Mouse (Mus musculus): ENCODE measurements around the gene Pold1. TPM values are rescaled to one million over a fixed set of nuclear protein-coding genes. Genes with fewer than 3 reads are reported as not detected.
A peak's percentile ranks its signal among the peaks of the same experiment; 100 is the strongest.

Pold1 gene
- total RNA-seq (2017): 16.1 to 42.8 TPM (median 23.8 TPM) in 3 replicates

- peak; percentile 89 for ATAC-seq (replicated peaks; ENCODE audit: insufficient number of reproducible peaks, low FRiP score, low TSS enrichment, poor library complexity, severe bottlenecking)
These were observed at the start of gene Pold1 for GRCm38 (mm10) chr7:44548497-44549087. Pold1 (minus strand) TSS chr7:44548849.

- no peak for ATAC-seq (replicated peaks; ENCODE audit: insufficient number of reproducible peaks, low FRiP score, low TSS enrichment, poor library complexity, severe bottlenecking)
These were observed 49.7 kb upstream of the Pold1 start for GRCm38 (mm10) chr7:44598336-44598735.

- no peak for ATAC-seq (replicated peaks; ENCODE audit: insufficient number of reproducible peaks, low FRiP score, low TSS enrichment, poor library complexity, severe bottlenecking)
These were observed 49.0 kb upstream of the Pold1 start for GRCm38 (mm10) chr7:44597666-44598065.

- no peak for ATAC-seq (replicated peaks; ENCODE audit: insufficient number of reproducible peaks, low FRiP score, low TSS enrichment, poor library complexity, severe bottlenecking)
These were observed 48.4 kb upstream of the Pold1 start for GRCm38 (mm10) chr7:44596996-44597538.

- ATAC-seq (replicated peaks; ENCODE audit: insufficient number of reproducible peaks, low FRiP score, low TSS enrichment, poor library complexity, severe bottlenecking): no peak
These were observed 47.4 kb upstream of the Pold1 start for GRCm38 (mm10) chr7:44596051-44596450.

GRCm38 (mm10) chr7:44595131-44595561 lies 46.5 kb upstream of the Pold1 start:
- no peak for ATAC-seq (replicated peaks; ENCODE audit: insufficient number of reproducible peaks, low FRiP score, low TSS enrichment, poor library complexity, severe bottlenecking)

- ATAC-seq (replicated peaks; ENCODE audit: insufficient number of reproducible peaks, low FRiP score, low TSS enrichment, poor library complexity, severe bottlenecking): no peak
These were observed 45.6 kb upstream of the Pold1 start for GRCm38 (mm10) chr7:44594291-44594690.

GRCm38 (mm10) chr7:44593775-44594174 lies 45.1 kb upstream of the Pold1 start:
- ATAC-seq (replicated peaks; ENCODE audit: insufficient number of reproducible peaks, low FRiP score, low TSS enrichment, poor library complexity, severe bottlenecking): no peak

- ATAC-seq (replicated peaks; ENCODE audit: insufficient number of reproducible peaks, low FRiP score, low TSS enrichment, poor library complexity, severe bottlenecking): no peak
These were observed 44.4 kb upstream of the Pold1 start for GRCm38 (mm10) chr7:44593051-44593450.

GRCm38 (mm10) chr7:44591348-44592116 lies 42.9 kb upstream of the Pold1 start:
- no peak for ATAC-seq (replicated peaks; ENCODE audit: insufficient number of reproducible peaks, low FRiP score, low TSS enrichment, poor library complexity, severe bottlenecking)

- peak; percentile 89 for ATAC-seq (replicated peaks; ENCODE audit: insufficient number of reproducible peaks, low FRiP score, low TSS enrichment, poor library complexity, severe bottlenecking)
These were observed 42.0 kb upstream of the Pold1 start, which contains the start of gene Kcnc3 for GRCm38 (mm10) chr7:44590402-44591347. Kcnc3 (plus strand) TSS chr7:44590664.

GRCm38 (mm10) chr7:44589946-44590345 lies 41.3 kb upstream of the Pold1 start:
- ATAC-seq (replicated peaks; ENCODE audit: insufficient number of reproducible peaks, low FRiP score, low TSS enrichment, poor library complexity, severe bottlenecking): no peak

GRCm38 (mm10) chr7:44589149-44589548 lies 40.5 kb upstream of the Pold1 start:
- no peak for ATAC-seq (replicated peaks; ENCODE audit: insufficient number of reproducible peaks, low FRiP score, low TSS enrichment, poor library complexity, severe bottlenecking)

- ATAC-seq (replicated peaks; ENCODE audit: insufficient number of reproducible peaks, low FRiP score, low TSS enrichment, poor library complexity, severe bottlenecking): no peak
These were observed 39.7 kb upstream of the Pold1 start for GRCm38 (mm10) chr7:44588338-44588737.

- no peak for ATAC-seq (replicated peaks; ENCODE audit: insufficient number of reproducible peaks, low FRiP score, low TSS enrichment, poor library complexity, severe bottlenecking)
These were observed 39.0 kb upstream of the Pold1 start for GRCm38 (mm10) chr7:44587676-44588075.

GRCm38 (mm10) chr7:44586930-44587329 lies 38.3 kb upstream of the Pold1 start:
- peak; percentile 18; the same call in 1 of the 2 replicates for ATAC-seq (replicated peaks; ENCODE audit: insufficient number of reproducible peaks, low FRiP score, low TSS enrichment, poor library complexity, severe bottlenecking)

GRCm38 (mm10) chr7:44586518-44586917 lies 37.9 kb upstream of the Pold1 start:
- ATAC-seq (replicated peaks; ENCODE audit: insufficient number of reproducible peaks, low FRiP score, low TSS enrichment, poor library complexity, severe bottlenecking): no peak

- no peak for ATAC-seq (replicated peaks; ENCODE audit: insufficient number of reproducible peaks, low FRiP score, low TSS enrichment, poor library complexity, severe bottlenecking)
These were observed 37.0 kb upstream of the Pold1 start for GRCm38 (mm10) chr7:44585606-44586005.

- ATAC-seq (replicated peaks; ENCODE audit: insufficient number of reproducible peaks, low FRiP score, low TSS enrichment, poor library complexity, severe bottlenecking): no peak
These were observed 36.3 kb upstream of the Pold1 start for GRCm38 (mm10) chr7:44584921-44585320.

Data from monocyte, adult 5-6 weeks (primary cell).